ENCODE assay signal across 11 mouse cellular contexts in genomic region chr7:112010511-112010910, GRCm38 (mm10).
"Had no signal": no experiment of that assay in that cellular context is flagged by ENCODE, and none has a peak within 500 bp of the region (broad histone marks: within the 10 kb centered on the region; RNA-seq: fewer than 3 reads in every experiment).

No protein-coding gene starts in this region.

- H3K4me3 ChIP-seq: layer of hippocampus, adult 2 months; limb, embryonic 13.5 days; midbrain, embryonic 13.5 days; neural tube, embryonic 12.5 days had no signal

- H3K27me3 ChIP-seq: limb, embryonic 13.5 days; midbrain, embryonic 13.5 days; neural tube, embryonic 12.5 days had no signal

- DNase-seq: kidney, postnatal 10 days; kidney, postnatal 4 days; left cerebral cortex, postnatal 4 days; lung, adult 18-20 months; thymus, postnatal 14 days had no signal

- H3K27ac ChIP-seq: layer of hippocampus, adult 2 months; limb, embryonic 13.5 days; liver, embryonic 14.5 days; midbrain, embryonic 13.5 days; neural tube, embryonic 12.5 days; stomach, postnatal 0 days had no signal

- H3K4me1 ChIP-seq: limb, embryonic 13.5 days; midbrain, embryonic 13.5 days; neural tube, embryonic 12.5 days had no signal

- H3K36me3 ChIP-seq: limb, embryonic 13.5 days; midbrain, embryonic 13.5 days; neural tube, embryonic 12.5 days had no signal
